Mouse (Mus musculus) testis, postnatal 14 days (tissue): ENCODE measurements around the gene Mtrr.
"Not testable (repeated sequence)": the region's sequence is repeated elsewhere in the genome, so short reads cannot be mapped to it uniquely, and the experiment has no call there.

Experiments
- DNase-seq: peaks from one replicate; pipeline ENCODE4 v3.0.0; 2021; ENCODE audit warnings: low spot score

The Mtrr gene

GRCm38 (mm10) chr13:68568548-68568947 lies 13.4 kb downstream of the Mtrr start:
- DNase-seq = no peak

GRCm38 (mm10) chr13:68568110-68568509 lies 13.8 kb downstream of the Mtrr start:
- no peak for DNase-seq

- DNase-seq = not testable (repeated sequence)
Observed at GRCm38 (mm10) chr13:68553391-68553790, 28.6 kb downstream of the Mtrr start.
